Mouse (Mus musculus): Measurements from ENCODE around the gene Creld1. TPM values are rescaled to one million over a fixed set of nuclear protein-coding genes. Genes with fewer than 3 reads are reported as not detected.
A peak's percentile ranks its signal among the peaks of the same experiment; 100 is the strongest.

The Creld1 gene
- total RNA-seq, 2 experiments from 2014 or later, result 102 to 119 TPM

- peak; percentile 86 for DNase-seq (ENCODE audit: low spot score in 2 of 2)
- intact Hi-C loops (cut with DNase I), result loop anchor here (2.0 to 5.0 kb wide), 3 partner anchors 19 to 121 kb away; partner anchors contain the start of genes Creld1 and Vhl
Observed at GRCm38 (mm10) chr6:113501388-113502084, 18.4 kb downstream of the Creld1 start, which contains the start of gene Prrt3. Gene Prrt3 (minus strand): TSS chr6:113501931.

GRCm38 (mm10) chr6:113502801-113503200, 19.7 kb downstream of the Creld1 start:
- intact Hi-C loops (cut with DNase I), result loop anchor here (5.0 kb wide), 2 partner anchors 104 to 120 kb away; partner anchors contain the start of gene Vhl
- DNase-seq (ENCODE audit: low spot score in 2 of 2), result no peak

- no peak for DNase-seq (ENCODE audit: low spot score in 2 of 2)
- intact Hi-C loops (cut with DNase I), result no loop called here
Observed at GRCm38 (mm10) chr6:113505689-113506088, 22.6 kb downstream of the Creld1 start.

GRCm38 (mm10) chr6:113507130-113507529, 24.0 kb downstream of the Creld1 start:
- intact Hi-C loops (cut with DNase I), result no loop called here
- DNase-seq (ENCODE audit: low spot score in 2 of 2), result no peak

GRCm38 (mm10) chr6:113508272-113508946, 25.3 kb downstream of the Creld1 start:
- DNase-seq (ENCODE audit: low spot score in 2 of 2), result no peak
- intact Hi-C loops (cut with DNase I), result no loop called here

- no peak for DNase-seq (ENCODE audit: low spot score in 2 of 2)
- intact Hi-C loops (cut with DNase I), result no loop called here
Observed at GRCm38 (mm10) chr6:113508947-113509280, 25.8 kb downstream of the Creld1 start.

GRCm38 (mm10) chr6:113513944-113514343, 30.8 kb downstream of the Creld1 start:
- intact Hi-C loops (cut with DNase I), result no loop called here
- DNase-seq (ENCODE audit: low spot score in 2 of 2), result no peak

DNA sequence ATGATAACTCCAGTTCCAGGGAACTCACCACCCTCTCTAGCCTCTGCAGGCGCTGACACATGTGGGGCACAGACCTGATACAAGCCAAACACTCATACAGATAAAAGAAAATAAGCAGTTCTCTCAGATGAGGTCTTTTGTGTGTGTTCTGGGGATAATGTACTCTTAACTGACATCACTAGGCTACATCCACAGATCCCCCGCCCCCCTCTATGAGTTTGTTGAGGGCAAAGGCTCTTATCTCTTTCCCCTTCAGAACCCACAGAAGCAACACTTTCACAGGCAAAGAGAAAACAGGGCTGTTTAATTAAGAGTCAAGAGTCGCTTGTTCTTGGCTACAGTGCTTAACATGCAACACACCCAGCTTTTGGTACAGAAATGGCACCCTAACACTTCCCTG, 31.5 kb downstream of the Creld1 start:
- no peak for DNase-seq (ENCODE audit: low spot score in 2 of 2)
- intact Hi-C loops (cut with DNase I), result no loop called here

DNA sequence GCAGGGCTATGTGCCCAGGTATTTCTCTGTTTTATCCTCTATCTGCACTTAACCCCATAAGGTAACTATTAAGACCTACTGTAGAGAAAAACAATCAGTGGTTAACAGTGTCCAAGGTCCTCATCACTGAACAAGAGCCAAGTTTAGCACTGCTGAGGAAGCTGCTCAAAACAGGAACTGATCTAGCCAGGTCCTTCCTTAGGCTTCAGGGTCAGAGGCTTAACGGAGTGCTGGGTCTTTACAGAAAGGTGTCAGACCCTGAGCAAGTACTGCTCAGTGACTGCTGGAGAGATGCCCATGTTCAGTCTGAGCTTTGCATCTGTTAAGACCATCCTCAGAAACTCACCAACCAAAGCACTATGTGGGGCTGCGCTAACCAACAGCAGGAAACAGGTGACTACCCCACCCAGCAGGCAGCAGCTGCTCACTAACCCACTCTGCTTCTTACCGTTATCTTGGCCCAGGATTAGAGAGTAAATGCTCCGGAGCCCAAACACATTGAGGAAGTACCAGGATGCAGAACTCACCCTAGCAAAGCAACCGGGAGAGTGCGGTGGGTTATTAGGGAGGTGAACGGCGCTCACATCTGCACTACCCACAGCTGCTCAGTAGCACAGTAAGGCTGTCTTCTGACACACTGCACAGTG, 34.5 kb downstream of the Creld1 start:
- DNase-seq (ENCODE audit: low spot score in 2 of 2), result no peak
- intact Hi-C loops (cut with DNase I), result no loop called here

DNA sequence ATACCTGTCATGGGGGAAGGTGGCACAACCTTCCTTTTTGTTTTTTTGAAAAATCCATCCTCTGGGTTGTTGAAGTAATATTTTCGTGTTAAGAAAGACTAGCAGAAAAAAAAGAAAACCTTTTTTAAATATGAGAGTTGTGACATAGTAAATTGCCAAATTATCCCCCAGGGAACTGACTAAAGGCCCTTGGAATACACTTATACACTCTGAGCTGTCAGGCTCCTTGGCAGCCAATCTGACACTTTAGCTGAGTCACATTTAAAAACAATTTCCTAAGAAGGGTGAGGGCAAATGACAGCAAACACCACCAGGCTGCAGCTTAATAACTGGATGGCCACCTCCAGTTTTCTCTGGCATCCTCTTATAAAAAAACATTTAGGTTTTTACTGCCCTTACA, 39.2 kb downstream of the Creld1 start:
- intact Hi-C loops (cut with DNase I), result no loop called here
- DNase-seq (ENCODE audit: low spot score in 2 of 2), result no peak

- intact Hi-C loops (cut with DNase I), result no loop called here
- DNase-seq (ENCODE audit: low spot score in 2 of 2), result peak; percentile 47 to 49
Observed at GRCm38 (mm10) chr6:113523420-113523819, 40.3 kb downstream of the Creld1 start.

DNA sequence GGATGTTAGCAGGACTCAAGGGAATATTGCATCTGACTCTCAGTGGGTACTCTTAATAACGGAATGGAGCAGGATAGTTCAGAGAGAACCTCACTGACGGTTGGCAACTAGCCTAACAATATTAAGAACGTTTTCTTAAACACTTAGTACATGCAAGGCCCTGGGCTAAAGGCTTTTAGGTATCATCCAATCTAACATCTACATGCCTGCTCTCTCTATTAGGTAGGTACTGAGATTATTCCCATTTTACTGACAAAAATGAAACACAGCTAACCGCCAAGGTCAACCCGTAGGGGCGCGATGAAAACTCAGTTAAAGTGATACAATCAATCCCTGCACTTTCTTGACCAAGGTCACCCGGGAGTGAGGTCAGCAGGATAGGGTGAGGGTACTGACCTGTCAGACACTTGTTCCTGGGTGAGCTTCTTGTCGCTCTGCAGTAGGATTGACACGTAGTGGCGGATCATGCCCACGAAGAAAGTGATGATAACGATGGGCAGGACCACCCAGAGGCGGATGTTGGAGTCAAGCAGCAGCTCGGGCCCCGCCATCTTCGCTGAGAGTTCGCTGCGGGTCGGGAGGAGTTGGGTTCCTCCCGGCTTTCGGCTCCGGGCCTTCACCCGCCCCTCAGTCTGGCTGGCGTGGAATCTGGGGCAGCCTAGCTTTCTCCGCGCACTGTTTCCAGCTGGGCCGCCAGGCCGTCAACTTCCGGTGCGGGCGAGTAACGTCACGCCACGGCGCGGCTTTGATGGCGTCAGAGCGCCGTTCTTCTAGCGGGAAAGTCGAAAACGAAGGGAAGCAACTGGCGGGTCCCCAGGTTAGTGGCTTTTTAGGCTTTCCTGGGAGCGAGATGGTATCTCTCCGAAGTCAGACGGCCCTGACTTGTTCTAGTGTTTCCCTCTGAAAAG, 48.1 kb downstream of the Creld1 start, which contains the start of the genes Emc3 and Fancd2:
Gene Emc3 (minus strand): TSS at position 721 of the 908 bp plus-strand sequence.
Gene Fancd2 (plus strand): TSS at position 751 of the 908 bp plus-strand sequence.
- intact Hi-C loops (cut with DNase I), result loop anchor here (5.0 kb wide), 2 partner anchors 71 to 89 kb away; partner anchors contain the start of genes Brk1, Fancd2os and Jagn1
- DNase-seq (ENCODE audit: low spot score in 2 of 2), result peak; percentile 90 to 92

- intact Hi-C loops (cut with DNase I), result loop anchor here (5.0 kb wide), 2 partner anchors 70 to 90 kb away; partner anchors contain the start of genes Brk1, Fancd2os and Jagn1
- no peak for DNase-seq (ENCODE audit: low spot score in 2 of 2)
Observed at GRCm38 (mm10) chr6:113531840-113532404, 48.8 kb downstream of the Creld1 start.

DNA sequence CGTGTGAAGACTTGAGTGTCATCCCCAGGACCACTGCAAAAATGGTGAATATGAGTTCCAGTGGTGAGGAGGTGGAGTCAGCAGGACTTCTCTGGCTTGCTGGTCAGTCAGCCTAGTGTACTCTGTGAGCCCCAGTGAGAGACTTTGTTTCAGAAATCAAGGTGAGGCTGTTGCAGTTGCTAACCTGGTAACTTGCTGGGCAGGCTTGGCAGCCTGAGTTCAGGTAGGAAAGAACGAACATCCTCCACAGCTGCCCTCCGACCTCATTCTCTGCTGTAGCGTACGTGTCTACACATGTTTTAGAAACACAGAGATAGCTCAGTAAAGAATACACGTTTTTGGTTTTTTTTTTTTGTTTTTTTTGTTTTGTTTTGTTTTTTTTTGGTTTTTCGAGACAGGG, 51.8 kb downstream of the Creld1 start:
- no peak for DNase-seq (ENCODE audit: low spot score in 2 of 2)
- intact Hi-C loops (cut with DNase I), result loop anchor here (5.0 kb wide), 2 partner anchors 67 to 93 kb away; partner anchors contain the start of genes Brk1, Fancd2os and Jagn1

DNA sequence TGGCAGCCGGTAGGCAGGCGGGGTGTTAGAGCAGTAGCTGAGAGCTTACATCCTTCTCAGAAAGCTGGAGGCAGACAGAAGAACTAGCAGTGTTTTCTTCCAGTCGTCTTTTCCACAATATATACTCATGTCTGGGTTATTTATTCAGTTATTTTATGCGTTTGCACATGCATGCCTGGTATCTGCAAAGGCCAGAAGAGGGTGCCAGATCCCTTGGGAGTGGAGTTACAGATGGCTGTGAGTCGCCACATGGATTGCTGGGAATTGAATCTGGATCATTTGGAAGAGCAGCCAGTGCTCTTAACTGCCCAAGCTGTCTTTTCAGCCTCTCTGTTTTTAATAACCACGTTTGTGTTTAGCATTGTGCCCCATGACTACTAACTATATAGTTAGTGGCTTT, 58.5 kb downstream of the Creld1 start:
- intact Hi-C loops (cut with DNase I), result no loop called here
- DNase-seq (ENCODE audit: low spot score in 2 of 2), result no peak
